Mouse (Mus musculus) left cerebral cortex, postnatal 25 days (tissue): ENCODE results near the gene Sult1e1. TPM values are rescaled to one million over a fixed set of nuclear protein-coding genes. Genes with fewer than 3 reads are reported as not detected.

ENCODE experiments used
- microRNA-seq, 2 experiments: library from miRNA; unstranded; fragments of <30 nt; microRNA quantifications; one replicate each; pipeline ENCODE4 v1.2.0; 2022
- total RNA-seq, 2 experiments: library from RNA; stranded (reverse); gene quantifications; 2 replicates each; pipeline ENCODE4 v1.2.3; 2021

Gene Sult1e1
- total RNA-seq, 2 experiments from 2014 or later, result not detected

Small RNA genes within 50 kb of the gene (microRNA-seq; reads per million reads assigned to microRNA genes)
- 0 reads per million in 2 experiments for gene Mir3969

Other genes starting within 250 kb of the Sult1e1 start
- gene Ugt2b38, start 167.4 kb downstream of the Sult1e1 start, total RNA-seq, result not detected
- gene Ugt2a2, start 109.3 kb downstream of the Sult1e1 start, total RNA-seq, result not detected
- not detected for gene Gm43638, start 104.8 kb downstream of the Sult1e1 start, total RNA-seq
- gene Ugt2a1, start 100.7 kb downstream of the Sult1e1 start, total RNA-seq, result not detected
- not detected for gene Sult1b1, start 53.4 kb downstream of the Sult1e1 start, total RNA-seq
- not detected for gene Sult1d1, start 22.6 kb downstream of the Sult1e1 start, total RNA-seq
- gene Csn1s1, start 74.6 kb upstream of the Sult1e1 start, total RNA-seq, result not detected
- gene Csn2, start 108.0 kb upstream of the Sult1e1 start, total RNA-seq, result not detected
- gene Csn1s2a, start 183.0 kb upstream of the Sult1e1 start, total RNA-seq, result not detected
- not detected for gene Csn1s2b, start 216.5 kb upstream of the Sult1e1 start, total RNA-seq
- gene Prr27, start 234.1 kb upstream of the Sult1e1 start, total RNA-seq, result not detected